Mouse (Mus musculus) T-helper 2 cell (primary cell): ENCODE results near the gene Irak4.

Experiments used
- in situ Hi-C: fragments of 300-600 bp; cut with MboI, MseI; formaldehyde crosslinking; loops from one replicate; pipeline ENCODE4 v1.15.1; 2025; ENCODE audit warnings: high pct_unique_total_duplicates

Gene Irak4

DNA sequence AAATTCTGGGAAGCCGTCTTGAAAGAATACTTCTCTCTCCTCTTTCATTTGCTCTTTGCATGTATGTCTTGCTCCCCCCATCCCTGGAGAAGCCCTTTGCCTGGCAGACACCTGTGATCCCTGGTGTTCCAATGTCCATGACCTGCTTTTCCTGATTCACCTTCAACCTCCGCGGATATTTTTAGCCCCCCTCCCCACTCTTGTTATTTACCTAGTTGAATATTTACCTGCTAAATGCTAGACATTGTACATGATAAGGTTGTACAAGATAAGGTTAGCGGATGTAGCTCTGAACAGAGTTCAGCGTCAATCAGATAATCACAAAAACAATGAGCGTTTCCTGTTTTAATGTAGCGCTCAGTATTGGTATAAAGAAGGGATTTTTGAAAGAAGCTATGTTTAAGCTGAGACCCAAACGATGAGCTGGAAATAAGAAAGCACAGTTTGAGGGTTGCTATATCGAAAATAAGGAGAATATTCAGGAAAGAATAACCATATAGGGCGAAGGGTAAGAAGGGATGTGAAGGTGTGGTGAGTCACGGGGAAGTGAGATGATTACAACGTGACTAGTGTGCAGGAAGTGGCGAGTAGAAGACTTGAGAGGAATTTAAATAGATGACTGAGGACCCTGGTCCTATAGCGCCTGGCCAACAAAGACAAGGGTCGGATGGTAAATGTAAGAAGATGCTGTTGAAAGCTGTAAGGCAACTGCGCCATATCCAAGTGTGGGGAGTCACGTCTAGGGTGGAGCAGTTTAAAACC, 15.6 kb downstream of the Irak4 start:
- in situ Hi-C loops: loop anchor here (10.0 kb wide), 1 partner anchor 46 kb away; no protein-coding TSS in a partner anchor

DNA sequence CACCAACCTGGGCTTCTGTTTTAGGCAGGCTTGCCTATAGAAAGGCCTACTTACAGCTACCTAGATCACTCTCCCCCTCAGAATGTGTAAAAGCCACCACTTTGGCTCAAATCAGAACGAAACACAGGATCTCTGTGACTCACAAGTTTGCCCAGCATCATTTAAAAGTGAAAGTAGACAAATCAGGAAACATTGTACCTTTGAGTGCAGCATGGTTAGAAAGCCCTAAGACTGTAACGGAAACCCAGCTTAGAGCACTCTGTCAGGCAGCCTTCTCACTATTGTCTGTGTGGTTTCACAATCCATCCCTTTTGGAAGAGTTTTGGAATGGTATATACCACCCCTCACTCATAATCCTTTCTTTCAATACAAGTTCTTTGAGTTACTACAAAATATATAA, 21.5 kb downstream of the Irak4 start:
- in situ Hi-C loops: no loop called here

DNA sequence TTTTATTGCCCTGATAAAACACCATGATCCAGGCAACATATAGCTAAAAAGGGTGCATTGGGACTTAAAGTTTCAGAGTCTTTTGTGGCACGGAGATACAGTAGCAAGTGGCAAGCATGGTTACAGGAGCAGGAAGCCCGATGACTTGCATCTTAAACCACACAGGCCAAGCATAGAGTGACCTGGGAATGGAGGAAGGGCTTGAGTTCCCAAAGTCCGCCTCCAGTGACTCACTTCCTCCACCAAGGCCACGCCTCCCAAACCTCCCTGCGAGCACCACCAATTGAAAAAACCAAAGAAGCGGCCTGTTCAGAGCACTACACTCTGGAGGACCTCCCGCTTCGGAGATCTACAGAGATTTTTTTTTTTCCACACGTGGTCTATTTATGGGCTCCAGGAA, 22.4 kb downstream of the Irak4 start:
- in situ Hi-C loops: no loop called here

DNA sequence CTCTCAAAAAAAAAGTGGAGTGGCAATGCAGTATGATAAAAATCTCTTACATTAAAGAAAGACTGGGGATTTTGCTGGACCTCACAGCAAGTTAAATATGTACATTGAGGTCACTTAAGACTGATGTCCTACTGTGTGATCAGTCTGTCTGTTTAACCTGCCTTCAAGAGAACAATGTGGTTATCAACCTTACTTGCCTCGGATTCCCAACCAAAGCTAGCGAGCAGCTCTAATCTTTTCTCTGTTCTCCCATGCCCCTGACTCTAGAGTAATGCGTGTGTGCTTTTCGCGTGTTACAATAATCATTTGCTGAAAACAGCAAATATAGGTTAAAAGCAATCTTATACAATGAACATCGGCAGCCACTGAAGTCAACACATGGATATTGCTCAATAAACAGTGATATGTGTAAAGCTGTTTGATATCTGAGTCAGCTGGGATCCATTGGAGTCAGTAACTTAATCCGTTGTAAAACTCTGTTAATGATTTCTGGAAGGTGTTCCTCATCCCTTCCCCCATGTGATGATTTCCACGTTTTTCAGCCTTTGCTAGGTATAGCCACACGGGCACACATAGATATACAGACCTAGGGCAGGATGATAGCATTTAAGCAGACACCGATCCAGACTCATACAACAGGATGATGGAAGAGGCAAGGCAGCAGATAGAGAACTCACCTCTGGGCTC, 25.2 kb downstream of the Irak4 start:
- in situ Hi-C loops: no loop called here

DNA sequence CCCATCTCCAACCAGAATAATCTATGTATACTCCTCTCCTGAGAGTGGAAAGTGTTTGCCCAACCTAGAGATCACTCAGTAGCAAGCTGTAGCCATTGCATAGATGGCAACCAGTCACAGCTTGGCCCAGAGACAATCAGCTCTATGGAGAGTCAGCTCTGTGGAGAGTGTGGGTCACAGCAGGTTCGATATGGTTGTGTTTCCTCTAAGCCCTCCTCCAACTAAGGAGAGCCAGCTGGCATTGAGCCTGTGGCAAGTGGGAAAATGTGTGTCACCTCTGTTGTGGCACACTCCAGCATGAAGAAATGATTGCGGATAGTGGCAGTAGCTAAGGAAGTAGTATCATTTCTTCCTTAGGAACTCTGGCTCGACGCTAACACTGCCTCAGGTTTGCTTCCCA, 28.1 kb downstream of the Irak4 start:
- in situ Hi-C loops: no loop called here

DNA sequence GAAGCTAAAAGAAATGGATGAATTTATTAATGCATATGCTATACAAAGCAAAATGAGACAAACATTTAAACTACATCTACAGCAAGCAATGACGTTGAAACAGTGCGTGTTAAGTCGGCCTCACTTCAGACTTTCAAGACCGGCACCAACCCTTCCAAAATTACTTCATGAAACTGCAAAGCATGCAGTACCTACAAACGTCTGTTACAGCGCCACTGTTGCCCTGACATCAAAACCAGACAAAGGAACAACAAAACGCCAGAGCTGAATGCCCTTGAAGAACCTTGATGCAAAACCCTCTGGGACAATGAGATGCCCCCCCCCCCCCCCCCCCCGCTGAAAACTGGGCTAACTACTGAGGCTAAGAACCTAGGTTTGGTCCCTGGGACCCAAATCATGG, 29.3 kb downstream of the Irak4 start:
- in situ Hi-C loops: no loop called here

DNA sequence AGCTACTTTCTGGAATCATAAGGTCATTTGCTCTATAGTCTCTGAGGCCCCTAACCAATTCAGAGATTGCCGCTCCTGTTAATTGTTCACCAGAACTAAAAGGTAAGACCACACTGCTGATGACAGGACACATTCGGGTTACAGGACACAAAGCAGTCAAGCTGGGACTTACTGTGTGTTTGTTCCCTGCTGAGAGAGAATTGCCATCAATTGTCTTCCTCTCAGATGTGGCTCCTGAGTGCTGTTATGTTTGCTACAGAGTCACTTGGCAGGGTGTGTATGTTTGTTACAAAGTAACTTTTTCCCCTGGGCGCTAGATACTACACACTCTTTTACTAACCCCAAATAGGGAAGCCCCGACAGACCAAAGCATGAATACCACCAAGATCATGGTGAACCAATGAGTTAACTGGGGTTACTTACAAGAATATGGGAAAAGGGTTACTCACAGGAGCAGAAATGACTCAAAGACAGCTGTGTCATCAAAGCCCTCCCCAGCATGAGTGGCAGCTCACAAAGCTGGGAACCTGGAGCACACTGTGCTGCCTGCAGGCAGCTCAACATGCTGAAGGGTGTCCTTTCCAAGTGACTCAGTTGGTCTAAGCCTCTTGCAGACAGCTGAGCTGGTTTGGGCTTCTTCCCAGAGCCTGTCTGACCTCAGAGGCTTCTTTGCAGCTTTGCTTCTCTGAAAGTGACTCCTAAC, 31.3 kb downstream of the Irak4 start:
- in situ Hi-C loops: loop anchor here (5.0 to 25.0 kb wide), 2 partner anchors 37 to 1888 kb away; partner anchors contain the start of gene Scaf11

DNA sequence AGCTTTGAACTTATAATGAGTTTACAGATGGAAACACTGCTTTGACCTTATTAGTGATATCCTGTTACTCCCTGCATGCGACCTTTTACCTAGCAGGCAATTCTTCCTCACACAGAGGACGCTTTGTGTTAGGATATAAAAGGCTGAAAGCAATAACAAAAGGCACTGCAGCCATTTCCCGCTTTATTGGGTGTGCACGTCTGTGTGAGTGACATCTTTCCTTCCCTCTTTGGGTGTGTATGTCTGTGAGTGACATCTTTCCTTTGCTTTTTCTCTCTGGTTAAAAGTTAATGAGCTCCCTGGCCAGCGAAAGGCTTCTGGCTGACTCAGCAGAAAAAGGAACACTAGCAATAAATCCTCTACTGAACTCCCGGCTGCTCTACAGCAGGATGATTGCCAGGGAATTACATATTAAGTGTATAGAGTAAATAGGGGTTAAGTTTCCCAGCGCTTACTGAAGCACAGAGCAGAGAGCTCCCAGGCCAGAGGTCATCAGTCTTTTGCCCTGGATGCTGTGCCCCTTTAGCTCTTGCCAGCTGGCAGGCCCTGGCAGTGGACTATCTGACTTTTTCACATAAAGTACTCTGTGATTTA, 38.7 kb downstream of the Irak4 start:
- in situ Hi-C loops: loop anchor here (25.0 kb wide), 1 partner anchor 1880 kb away; the partner anchor contains the start of gene Scaf11

DNA sequence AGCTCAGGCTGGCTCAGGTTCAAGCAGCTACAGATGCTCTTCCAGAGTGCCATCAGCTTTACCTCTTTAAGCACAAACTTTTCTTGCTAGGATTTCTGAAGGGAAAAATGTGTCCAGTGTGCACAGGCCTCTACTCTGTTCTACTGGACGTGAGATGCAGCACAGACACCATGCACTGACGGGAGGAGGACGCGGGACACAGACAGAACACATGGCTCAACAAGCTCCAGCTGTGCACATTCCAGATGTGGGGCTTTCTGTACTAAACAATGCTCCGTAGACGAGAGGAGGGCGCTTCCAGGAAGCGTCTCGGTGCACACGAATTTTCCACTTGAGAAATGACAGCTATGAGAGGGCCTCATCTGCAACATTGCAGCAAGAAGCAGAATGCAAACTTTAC, 39.7 kb downstream of the Irak4 start:
- in situ Hi-C loops: loop anchor here (25.0 kb wide), 1 partner anchor 1879 kb away; the partner anchor contains the start of gene Scaf11

DNA sequence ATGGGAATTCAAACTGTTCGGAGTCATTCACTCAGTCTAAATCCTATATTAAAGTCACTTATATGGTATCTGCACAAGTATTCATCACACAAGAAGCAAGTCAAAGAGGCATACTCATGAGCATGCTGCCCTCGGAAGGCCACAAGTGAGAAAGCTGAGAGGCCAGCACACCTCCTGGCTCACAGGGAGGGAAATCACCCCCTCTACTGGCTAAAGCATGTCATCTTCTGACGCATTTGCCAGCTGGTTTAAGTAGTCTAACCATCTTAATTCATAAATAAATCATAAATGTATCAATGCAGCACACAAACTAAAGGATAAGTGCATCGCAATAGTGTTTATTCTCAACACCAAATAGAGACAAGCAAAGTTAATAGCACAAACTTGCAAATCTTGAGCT, 41.3 kb downstream of the Irak4 start:
- in situ Hi-C loops: loop anchor here (25.0 kb wide), 1 partner anchor 1878 kb away; the partner anchor contains the start of gene Scaf11

DNA sequence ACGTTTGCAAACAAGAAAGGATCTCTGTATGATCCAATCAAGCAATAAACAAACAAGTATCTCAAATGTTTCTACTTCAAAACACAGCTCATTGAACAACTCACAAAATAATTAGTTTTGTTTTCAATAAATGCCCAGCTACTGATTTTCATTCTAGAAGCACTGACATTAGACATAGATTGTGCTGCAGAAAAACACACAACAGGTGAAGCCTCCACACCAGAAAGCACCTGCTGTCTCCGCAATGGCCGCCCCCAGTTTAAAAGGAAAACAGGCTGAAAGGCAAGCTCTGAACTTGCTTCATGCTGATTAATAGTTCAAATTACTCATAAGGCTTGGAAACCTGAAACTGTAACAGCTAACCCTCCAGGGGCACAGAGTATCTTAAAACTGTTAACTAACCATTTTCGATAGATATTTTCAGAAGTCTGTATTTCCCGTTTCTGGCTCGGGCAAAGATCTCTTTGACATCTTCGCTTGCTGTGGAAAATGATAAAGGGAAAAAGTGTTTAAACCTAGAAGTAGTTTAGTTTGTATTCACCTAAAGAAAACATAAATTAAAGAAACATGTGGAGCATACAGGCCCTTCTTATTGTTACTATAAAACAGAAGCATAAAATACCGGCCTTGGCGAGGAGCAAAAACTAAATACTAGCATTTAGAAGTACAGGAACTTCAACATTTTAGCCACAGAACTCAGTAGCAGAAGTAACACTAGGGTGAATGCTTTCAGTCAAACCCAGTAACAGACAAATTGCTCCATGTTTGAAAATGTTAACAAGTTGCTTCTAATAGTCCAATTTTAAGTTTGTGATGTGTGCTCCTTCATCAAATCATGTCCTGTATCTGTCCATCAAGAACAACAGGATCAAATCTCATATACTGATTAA, 44.6 kb downstream of the Irak4 start:
- in situ Hi-C loops: loop anchor here (25.0 kb wide), 1 partner anchor 1874 kb away; the partner anchor contains the start of gene Scaf11

DNA sequence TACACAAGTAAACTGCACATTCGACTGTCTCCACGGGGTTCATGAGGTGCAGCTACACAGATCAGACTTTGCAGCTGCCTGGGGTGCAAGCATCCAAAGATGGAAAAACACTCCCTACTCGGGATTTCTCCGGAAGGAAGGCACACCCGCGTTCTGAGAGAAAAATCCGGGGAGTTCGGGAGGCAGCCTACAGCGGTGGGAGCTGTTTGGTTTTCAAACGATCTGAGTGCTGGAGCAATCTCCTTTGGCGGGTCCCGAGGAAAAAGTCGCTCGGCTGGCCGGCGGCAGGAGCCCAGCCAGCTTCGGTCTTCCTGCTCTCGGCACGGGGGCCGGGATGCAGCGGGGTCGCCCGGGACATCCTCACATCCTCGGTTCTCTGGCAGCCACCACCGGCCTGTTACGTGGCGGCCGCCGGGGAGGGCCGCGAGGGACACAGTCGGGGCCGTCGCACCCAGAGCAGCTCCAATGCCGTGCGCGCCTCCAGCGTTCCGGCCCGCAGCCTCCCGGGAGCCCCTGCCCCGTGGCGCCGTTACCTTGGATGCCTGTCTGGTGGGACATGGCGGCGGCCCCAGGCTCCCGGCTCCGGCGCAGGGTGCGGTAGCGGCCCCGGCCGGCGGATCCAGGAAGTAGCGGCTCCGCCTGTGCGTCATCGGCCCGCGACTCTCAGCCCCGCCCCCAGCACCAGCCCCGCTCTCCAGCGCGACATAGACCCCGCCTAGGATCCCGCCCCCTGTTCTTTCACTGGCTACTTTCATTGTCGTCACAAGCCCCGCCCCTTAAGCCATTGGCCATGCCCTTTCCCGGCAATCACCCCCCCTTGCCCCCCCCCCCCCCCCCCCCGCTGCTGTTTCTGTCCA, 46.0 kb downstream of the Irak4 start, which contains the start of gene Twf1:
Twf1 (minus strand) TSS at position 671 of the 857 bp plus-strand sequence.
- in situ Hi-C loops: loop anchor here (10.0 to 25.0 kb wide), 2 partner anchors 1215 to 1873 kb away; partner anchors contain the start of gene Scaf11

DNA sequence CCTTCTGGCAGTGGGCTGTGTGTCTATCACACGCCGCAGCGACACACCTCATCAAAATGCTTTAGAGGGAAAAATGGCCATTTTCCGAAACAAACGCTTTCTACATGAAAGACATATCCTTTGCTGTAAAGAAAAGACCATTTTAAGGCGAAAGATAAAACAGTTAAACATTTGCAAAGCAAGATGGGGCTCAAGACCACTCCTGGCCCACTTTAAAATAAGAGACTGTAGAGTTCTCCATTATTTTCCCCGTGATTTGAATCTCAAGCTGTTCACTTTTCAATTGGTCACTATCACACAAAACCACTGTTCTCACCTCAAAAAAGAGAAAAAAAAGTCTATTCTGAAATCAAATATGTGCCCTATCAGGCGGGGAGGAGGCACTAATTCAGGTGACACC, 46.6 kb downstream of the Irak4 start:
- in situ Hi-C loops: loop anchor here (10.0 to 25.0 kb wide), 2 partner anchors 1215 to 1872 kb away; partner anchors contain the start of gene Scaf11

DNA sequence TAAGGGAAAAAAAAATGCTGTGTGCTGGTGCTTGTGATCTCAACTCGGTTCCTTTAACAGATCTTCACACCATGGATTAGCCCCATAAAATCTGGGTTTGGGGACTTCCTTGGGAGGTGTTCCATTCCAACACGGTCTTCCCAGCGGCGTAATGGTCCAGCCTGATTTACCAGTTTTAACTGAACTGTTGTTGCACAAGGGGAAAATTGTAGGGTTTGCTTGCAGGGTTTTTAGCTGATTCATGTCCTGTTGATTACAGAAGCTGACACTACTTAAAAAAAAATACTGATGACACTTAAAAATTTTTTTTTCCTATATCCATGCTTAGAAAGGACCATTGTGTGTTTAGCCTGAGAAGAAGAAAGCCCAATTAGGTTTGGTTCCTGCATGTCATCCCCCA, 47.9 kb downstream of the Irak4 start:
- in situ Hi-C loops: loop anchor here (10.0 to 25.0 kb wide), 2 partner anchors 1213 to 1871 kb away; partner anchors contain the start of gene Scaf11

DNA sequence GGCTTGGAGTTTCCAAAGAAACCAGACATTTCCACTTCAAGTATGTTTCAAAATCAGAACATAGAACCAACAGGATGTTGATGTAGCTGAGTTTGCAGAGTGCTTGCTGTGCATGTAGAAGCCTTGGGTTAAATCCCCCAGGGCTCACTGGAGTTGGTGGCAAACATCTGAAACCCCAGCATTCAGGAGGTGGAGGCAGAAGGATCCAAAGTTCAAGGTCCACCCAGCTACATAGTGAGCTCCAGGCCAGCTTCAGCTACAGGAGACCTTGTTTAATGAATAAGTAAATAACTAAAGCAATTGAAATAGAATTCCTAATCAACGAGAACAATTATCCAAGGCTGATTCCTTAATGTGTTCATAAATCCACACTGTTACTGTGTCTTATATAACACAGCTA, 50.1 kb downstream of the Irak4 start:
- in situ Hi-C loops: loop anchor here (10.0 to 25.0 kb wide), 2 partner anchors 1211 to 1869 kb away; partner anchors contain the start of gene Scaf11

DNA sequence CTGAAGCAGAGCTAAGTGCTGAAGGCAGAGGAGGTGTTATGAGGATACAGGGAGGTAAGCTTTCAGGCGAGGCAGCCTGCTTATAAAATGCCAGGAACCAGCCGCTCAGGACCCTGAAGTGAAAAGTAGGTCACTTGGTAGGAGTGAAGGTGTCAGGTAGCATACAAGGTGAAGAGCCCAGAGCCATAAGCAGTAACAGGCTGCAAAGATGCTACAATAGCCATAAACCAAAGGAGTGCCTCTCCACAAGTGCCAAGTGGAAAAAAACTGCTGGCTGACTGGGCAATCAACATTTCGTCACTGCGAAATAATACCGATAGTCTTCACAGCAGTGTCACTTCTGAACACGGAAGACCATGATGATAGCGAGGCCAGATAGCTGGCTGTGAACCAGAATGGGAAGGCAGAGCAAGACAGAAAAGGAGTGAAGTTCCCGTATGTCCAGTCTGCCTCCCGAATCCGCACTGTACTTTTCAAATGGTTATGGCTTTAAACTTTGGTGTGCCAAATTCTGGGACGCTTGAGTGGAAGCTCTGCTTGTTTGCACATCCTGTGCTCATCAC, 56.8 kb downstream of the Irak4 start:
- in situ Hi-C loops: loop anchor here (10.0 kb wide), 1 partner anchor 45 kb away; no protein-coding TSS in a partner anchor

DNA sequence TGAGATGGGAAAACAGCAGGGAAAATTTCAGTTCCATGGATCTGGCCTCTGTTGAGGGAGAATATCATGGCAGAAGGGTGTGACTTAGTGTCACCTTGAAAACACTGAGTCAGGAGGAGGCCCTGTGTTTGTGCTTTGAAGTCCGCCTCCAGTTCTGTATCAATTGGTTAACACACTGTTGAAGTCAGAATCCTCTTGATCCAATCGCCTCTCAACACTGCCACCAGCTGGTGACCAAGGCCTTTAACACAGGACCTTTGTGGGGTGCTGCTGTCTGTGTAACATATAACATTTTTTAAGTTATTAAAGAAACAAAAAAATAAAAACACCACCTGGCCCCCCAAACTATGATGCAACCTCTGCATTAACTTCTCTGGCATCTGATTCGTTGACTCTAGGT, 57.9 kb downstream of the Irak4 start:
- in situ Hi-C loops: loop anchor here (10.0 kb wide), 1 partner anchor 47 kb away; no protein-coding TSS in a partner anchor

DNA sequence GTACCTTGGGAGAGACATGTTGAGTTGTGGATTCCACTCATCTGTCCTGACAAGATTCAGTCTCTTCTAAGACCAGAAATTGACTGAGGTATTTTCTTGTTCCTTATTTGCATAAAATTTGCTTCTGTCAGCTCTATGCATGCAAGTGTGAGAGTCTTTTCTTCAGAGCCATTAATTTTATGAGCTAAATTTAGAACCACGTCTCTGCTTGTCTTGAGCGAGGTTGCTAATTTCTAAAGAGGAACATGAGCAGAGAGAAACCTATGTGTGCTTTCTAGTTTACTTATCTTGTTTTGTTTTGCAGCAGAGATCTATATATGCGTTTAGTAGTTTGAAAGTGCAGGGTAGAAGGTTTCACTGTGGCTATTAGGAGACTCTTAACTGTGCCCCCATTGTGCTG, 59.0 kb downstream of the Irak4 start:
- in situ Hi-C loops: loop anchor here (10.0 kb wide), 1 partner anchor 48 kb away; no protein-coding TSS in a partner anchor

DNA sequence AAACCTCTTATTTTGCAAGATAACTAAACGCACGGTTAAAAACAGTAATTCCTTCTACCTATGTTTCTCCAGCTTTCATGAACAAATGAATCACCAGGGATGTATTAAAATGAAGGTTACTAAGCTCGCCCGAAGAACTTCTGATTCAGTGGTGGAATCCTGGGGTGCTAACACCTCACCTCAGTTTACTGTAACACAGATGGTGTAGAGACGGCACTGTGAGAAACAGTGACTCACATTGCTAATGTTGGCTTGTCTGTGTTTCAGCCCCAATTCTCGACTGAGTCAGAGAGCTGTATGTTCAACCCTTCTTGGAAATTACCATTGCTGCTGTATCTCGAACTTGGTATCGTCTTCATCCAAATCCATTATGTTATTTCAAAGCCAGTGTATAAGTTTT, 64.3 kb downstream of the Irak4 start:
- in situ Hi-C loops: loop anchor here (10.0 kb wide), 1 partner anchor 53 kb away; no protein-coding TSS in a partner anchor
